Mouse (Mus musculus) leukemia stem cell, adult 10-12 weeks (primary cell): ENCODE measurements around the gene Hoxc9. TPM values are rescaled to one million over a fixed set of nuclear protein-coding genes. Genes with fewer than 3 reads are reported as not detected.

ENCODE experiments used
- polyA plus RNA-seq: library from polyadenylated mRNA; stranded (reverse); fragments of >175 nt; gene quantifications from 2 replicates; pipeline ENCODE4 v1.2.3, GENCODE M21; 2012; ENCODE audit warnings: low replicate concordance

The Hoxc9 gene
- polyA plus RNA-seq: not detected in 2 replicates

DNA sequence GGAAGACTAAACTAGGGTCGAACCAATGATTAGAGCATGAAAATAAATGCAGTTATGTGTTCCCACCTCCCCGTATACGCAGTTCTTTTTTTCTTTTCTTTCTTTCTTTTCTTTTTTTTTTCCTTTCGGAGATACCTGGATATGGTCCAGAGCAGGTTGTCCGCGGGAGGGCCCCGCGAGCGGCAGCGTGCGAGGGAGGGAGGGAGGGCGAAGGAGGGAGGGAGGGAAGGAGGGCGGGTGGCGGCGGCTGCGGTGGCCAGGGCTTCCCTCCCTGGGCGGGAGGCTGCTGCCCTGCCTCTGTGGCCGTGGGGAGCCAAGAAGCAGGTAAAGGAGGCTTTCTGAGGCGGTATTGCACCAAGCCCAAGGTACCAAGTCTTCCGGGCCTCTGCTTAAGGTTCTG, at the start of gene Hoxc9:
Gene Hoxc9 (plus strand): TSS at position 269 of the 400 bp plus-strand sequence.

DNA sequence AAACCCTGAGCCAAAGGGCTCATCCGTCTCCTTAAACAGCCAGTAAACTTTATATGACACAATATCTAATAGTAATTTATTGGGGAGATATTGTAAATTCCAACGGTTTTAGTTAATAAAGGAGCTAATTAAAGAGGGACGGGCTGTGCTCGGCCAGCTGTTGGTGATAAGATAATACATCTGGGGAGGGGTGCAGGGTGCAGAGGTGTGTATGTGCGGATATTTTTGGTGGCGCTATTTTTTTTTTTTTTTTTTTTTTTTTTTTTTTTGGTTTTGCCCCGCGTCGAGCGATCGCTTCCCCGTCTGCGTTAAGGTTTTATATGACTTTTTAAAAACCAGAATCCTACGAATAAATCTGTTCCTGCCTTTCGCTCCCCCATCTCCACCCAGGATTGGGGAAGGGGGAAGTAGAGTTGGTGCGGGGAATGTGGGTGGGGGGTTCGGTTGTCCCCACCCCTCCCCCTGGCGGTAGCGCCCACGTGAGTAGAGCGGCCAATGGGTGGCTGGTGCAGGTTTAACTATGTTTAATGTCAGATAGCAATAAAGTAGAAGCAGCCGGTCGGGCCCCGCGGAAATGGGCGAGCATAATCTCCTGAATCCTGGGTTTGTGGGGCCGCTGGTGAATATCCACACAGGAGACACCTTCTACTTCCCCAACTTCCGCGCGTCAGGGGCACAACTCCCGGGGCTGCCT, 39.8 kb upstream of the Hoxc9 start, which contains the start of gene Hoxc12:
Gene Hoxc12 (plus strand): TSS at position 479 of the 694 bp plus-strand sequence.

DNA sequence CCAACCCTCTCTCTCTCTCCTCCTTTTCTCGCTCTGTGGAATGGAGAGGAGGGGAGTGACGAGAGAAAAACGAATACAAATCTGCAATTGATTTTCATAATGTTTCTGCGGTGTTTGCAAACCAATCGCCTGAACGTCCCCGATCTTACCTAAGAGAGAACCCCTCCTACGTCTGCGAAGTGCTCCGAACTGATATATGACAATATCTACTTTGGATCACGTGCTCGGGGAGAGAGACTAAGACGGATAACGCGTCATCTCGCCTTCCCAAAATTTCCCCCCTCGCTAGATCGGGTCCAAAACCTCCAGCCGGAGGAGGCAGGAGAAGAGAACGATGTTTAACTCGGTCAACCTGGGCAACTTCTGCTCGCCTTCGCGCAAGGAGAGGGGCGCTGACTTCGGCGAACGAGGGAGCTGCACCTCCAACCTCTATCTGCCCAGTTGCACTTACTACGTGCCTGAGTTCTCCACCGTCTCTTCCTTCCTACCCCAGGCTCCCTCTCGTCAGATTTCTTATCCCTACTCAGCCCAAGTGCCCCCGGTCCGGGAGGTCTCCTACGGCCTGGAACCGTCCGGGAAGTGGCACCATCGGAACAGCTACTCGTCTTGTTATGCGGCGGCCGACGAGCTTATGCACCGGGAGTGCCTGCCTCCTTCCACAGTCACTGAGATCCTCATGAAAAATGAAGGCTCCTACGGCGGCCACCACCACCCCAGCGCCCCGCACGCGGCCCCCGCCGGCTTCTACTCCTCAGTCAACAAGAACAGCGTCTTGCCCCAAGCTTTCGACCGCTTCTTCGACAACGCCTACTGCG, 21.8 kb upstream of the Hoxc9 start, which contains the start of gene Hoxc11:
Gene Hoxc11 (plus strand): TSS at position 236 of the 815 bp plus-strand sequence.

DNA sequence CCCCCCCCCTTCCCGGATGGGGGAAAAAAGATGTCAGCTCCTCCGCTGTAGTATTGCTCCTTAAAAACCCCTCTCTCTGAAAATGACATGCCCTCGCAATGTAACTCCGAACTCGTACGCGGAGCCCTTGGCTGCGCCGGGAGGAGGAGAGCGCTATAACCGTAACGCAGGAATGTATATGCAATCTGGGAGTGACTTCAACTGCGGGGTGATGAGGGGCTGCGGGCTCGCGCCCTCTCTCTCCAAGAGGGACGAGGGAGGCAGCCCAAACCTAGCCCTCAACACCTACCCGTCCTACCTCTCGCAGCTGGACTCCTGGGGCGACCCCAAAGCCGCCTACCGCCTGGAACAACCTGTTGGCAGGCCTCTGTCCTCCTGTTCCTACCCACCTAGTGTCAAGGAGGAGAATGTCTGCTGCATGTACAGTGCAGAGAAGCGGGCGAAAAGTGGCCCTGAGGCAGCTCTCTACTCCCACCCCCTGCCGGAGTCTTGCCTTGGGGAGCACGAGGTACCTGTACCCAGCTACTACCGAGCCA, 9.4 kb upstream of the Hoxc9 start, which contains the start of gene Hoxc10:
Gene Hoxc10 (plus strand): TSS at position 21 of the 536 bp plus-strand sequence.

DNA sequence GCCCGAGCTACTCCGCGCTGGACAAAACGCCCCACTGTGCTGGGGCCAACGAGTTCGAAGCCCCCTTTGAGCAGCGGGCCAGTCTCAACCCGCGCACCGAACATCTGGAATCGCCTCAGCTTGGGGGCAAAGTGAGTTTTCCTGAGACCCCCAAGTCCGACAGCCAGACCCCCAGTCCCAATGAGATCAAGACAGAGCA, 9.0 kb upstream of the Hoxc9 start, which contains the start of gene Hoxc5:
Gene Hoxc5 (plus strand): TSS at position 132 of the 199 bp plus-strand sequence.

DNA sequence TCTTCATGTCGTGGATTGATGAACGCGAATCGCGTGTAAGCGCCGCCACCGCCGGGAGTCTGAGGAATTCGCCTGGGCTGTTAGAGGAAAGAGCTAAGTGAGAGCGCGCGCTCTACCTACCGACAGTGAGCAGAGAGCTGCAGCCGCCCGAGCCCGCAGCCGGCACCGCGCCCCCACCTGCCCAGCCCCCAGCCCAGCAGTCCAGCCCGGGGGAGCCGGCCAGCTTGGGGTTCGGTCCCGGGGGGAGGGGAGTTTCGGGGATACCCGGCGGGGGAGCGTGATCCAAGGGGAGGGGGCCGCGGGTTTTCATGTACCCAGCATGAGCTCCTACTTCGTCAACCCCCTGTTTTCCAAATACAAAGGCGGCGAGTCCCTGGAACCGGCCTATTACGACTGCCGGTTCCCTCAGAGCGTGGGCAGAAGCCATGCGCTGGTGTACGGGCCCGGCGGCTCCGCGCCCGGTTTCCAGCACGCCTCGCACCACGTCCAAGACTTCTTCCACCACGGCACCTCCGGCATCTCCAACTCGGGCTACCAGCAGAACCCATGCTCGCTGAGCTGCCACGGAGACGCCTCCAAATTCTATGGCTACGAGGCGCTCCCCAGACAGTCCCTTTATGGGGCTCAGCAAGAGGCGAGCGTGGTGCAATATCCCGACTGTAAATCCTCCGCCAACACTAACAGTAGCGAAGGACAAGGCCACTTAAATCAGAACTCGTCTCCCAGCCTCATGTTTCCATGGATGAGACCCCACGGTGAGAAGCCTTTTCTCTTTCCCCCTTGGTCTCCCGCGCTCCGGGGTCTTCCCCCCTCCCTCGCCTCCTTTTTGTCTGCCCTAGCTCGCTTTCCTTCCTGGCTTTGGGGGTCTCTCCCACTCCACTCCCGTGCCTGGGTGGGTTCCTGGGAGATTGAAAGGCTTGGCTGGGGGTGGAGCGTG, 14.5 kb downstream of the Hoxc9 start, which contains the start of gene Hoxc8:
Gene Hoxc8 (plus strand): TSS at position 147 of the 937 bp plus-strand sequence.

DNA sequence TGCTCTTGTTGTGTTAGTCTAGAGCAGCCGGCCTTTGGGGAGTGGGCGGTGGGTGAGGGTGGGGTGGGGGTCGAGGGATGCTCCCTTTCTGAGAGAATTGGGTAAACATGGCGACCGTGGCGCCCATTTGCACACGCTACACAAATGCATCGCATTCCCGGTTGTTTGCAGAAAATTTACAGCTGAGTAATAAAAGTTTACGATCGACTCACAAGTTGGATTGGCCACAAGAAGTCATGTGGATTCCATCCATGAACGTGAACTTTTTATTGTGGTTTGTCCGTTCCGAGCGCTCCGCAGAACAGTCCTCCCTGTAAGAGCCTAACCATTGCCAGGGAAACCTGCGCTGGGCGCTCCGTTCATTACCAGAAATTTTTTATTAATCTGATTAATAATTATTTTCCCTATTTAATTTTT, 21.7 kb downstream of the Hoxc9 start, which contains the start of gene Hoxc6:
Gene Hoxc6 (plus strand): TSS at position 319 of the 417 bp plus-strand sequence.

DNA sequence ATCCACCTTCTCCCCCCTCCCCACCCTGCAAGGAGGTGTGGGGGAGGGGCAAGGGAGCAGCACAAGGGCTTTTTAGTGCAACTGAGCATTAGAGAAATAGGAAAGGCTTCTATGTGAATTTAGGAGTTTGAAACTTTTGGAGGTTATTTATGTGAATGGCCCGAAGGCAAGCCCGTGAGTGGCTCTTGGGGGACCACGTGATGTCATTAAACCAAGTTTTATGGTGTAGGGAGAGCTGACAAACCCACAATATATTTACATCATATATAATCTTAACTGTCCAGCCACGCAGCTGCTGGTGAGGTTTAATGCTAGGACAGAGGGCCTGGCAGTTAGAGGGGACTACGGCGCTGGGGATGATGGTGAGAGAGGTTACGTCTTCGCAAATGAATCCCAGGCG, 42.4 kb downstream of the Hoxc9 start, which contains the start of gene Hoxc4:
Gene Hoxc4 (plus strand): TSS at position 299 of the 400 bp plus-strand sequence.

Other genes with a start within 250 kb of the Hoxc9 start
- not detected in 2 replicates for gene Hoxc13, start 55.3 kb upstream of the Hoxc9 start, polyA plus RNA-seq
- not detected in 2 replicates for gene Hoxc12, start 39.7 kb upstream of the Hoxc9 start, polyA plus RNA-seq
- 0.11 TPM in 1 of 2 replicates, not detected in the other for gene Hoxc11, start 22.0 kb upstream of the Hoxc9 start, polyA plus RNA-seq
- 0.18 TPM in 1 of 2 replicates, not detected in the other for gene Hoxc10, start 9.6 kb upstream of the Hoxc9 start, polyA plus RNA-seq
- gene Hoxc5, start 9.0 kb upstream of the Hoxc9 start, polyA plus RNA-seq: 0.06 TPM in 1 of 2 replicates, not detected in the other
- not detected in 2 replicates for gene Hoxc8, start 14.2 kb downstream of the Hoxc9 start, polyA plus RNA-seq
- 0.27 and 0.62 TPM in 2 replicates for gene Hoxc6, start 21.8 kb downstream of the Hoxc9 start, polyA plus RNA-seq
- 0.55 TPM in 1 of 2 replicates, not detected in the other for gene Hoxc4, start 42.5 kb downstream of the Hoxc9 start, polyA plus RNA-seq
- 1.9 TPM in 2 replicates for gene Smug1, start 190.7 kb downstream of the Hoxc9 start, polyA plus RNA-seq